Mouse (Mus musculus) ovary, adult 18-20 months (tissue): ENCODE measurements around the gene Gimap7.

ENCODE experiments used
- DNase-seq: peaks from one replicate; pipeline ENCODE4 v3.0.0; 2022; ENCODE audit warnings: low spot score, mixed read lengths

Gimap7 gene

DNA sequence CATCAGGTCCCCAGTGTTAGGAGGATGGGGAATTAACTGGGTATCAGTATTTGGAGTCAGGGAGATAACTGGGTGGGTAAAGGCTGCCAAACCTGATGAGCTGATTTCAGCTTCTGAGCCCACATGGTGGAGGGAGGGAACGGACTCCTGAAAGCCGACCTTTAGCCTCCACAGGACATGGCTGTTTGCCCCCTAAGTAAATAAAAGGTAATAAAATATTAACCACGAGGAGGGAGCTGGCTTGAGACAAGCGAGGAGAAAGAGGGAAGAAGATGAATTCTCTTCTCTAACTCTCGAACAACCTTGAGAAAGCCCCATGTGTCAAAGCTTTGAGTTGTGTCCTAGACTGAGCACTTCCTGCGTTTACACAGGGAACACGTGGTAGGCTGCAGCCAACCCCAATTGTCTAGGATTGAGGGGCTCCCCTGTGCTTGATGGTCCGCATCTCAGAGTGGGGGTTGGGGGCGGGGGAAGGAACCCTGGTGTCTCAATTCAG lies 23.3 kb downstream of the Gimap7 start:
- DNase-seq = no peak

DNA sequence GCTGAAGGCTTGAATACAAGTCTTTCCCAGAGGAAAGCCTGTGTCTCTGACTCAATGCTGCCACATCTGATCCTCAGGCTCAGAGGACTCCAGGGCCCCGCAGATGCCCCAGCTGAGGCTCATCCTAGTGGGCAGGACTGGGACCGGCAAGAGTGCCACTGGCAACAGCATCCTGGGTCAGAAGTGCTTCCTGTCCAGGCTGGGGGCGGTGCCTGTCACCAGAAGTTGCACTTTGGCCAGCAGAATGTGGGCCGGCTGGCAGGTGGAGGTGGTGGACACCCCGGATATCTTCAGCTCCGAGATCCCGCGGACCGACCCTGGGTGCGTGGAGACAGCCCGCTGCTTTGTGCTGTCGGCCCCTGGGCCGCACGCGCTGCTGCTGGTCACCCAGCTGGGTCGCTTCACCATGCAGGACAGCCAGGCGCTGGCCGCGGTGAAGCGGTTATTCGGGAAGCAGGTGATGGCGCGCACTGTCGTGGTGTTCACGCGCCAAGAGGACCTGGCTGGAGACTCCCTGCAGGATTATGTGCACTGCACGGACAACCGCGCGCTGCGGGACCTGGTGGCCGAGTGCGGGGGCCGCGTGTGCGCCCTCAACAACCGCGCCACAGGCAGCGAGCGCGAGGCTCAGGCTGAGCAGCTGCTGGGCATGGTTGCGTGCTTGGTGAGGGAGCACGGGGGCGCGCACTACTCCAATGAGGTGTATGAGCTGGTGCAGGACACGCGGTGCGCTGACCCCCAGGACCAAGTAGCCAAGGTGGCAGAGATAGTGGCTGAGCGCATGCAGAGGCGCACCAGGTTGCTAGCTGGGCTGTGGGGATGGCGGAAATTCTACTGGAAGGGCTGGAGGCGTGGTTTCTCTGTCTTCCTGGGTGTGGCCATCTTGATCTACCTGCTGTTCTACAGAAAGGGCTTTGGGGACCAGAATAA lies 24.3 kb downstream of the Gimap7 start:
- DNase-seq = no peak

DNA sequence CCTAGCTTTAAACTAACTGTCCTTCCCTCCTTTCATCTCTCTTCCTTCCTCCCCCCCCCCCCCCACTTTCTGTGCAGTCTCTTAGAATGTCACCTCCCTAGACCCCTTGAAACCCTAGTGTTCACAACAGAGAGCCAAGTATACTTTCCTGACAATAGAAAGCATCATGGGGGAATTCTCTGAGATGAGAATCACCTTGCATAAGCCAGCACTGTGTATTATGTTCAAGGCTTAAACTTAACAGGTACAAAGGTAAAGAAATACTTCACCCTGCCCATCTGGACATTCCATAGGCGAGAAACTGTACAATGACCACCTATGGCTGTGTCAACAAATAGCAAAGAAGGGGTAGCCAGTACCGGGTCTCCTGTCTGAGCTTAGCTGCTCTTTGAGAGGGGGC lies 27.1 kb downstream of the Gimap7 start:
- DNase-seq = no peak

- DNase-seq = no peak
Measured at GRCm38 (mm10) chr6:48745959-48746889, 27.8 kb downstream of the Gimap7 start, which contains the start of gene Gimap5. TSS of gene Gimap5 (plus strand) at chr6:48746197.

GRCm38 (mm10) chr6:48747091-48747966 lies 28.9 kb downstream of the Gimap7 start:
- DNase-seq = no peak

- DNase-seq = no peak
Measured at GRCm38 (mm10) chr6:48763567-48764270, 45.3 kb downstream of the Gimap7 start.

- no peak for DNase-seq
Measured at GRCm38 (mm10) chr6:48764496-48764895, 46.1 kb downstream of the Gimap7 start.

- DNase-seq = no peak
Measured at GRCm38 (mm10) chr6:48768178-48768869, 49.9 kb downstream of the Gimap7 start.

DNA sequence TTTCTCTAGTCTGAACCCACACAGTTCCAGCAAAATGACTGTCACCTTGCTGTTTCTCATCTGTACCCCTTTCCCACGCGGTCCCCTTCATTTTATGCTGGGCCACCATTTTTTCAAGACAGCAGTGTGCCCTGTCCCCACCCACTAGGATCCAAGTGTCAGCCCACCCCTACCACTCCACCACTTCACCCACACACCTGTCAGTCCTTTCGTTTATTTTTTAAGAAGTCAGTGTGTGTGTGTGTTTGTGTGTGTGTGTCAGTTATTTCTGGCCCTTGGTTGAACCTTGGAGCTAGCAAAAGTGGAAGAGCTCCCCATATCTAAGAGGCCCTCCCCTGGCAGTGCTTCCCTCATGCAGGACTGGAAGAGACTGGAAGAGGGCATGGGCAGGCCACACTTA lies 50.5 kb downstream of the Gimap7 start:
- peak; percentile 60 for DNase-seq

- DNase-seq = no peak
Measured at GRCm38 (mm10) chr6:48770696-48771095, 52.3 kb downstream of the Gimap7 start, which contains the start of gene Gimap3. TSS of gene Gimap3 (minus strand) at chr6:48770851.

DNA sequence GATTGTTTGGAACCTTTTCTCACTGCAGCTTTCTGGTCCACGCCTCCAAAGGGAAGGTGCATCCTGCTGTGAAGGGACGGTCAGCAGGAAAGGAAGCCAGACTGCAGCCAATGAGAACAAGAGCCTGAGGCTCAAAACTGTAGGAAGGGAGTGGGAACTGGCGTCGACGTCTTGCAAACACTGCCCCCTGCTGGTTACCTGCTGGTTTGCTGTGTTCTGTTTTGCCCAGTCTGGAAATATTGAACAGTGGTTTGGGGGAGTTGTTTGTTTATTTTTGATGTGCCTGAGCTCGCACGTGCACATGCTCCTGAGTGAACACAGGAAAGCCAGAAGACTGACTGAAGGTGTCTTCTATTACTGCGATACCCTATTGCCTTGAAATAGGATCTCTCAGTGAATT lies 53.6 kb downstream of the Gimap7 start:
- peak; percentile 49 for DNase-seq
